Mouse (Mus musculus) kidney, embryonic 16.5 days (tissue): ENCODE data around the gene Rxfp3. TPM values are rescaled to one million over a fixed set of nuclear protein-coding genes. Genes with fewer than 3 reads are reported as not detected.
A peak's percentile ranks its signal among the peaks of the same experiment; 100 is the strongest.

Experiments used
- ATAC-seq: fragments of 200-750 bp; cut with Nextera tagmentation; 2 replicates; pipeline ENCODE4 v1.8.0; 2017; ENCODE audit warnings: moderate TSS enrichment; ENCODE audit not compliant: low FRiP score, low TSS enrichment
- H3K27ac ChIP-seq: fragments of 300-500 bp; sonication (generic); 2 replicates; pipeline ENCODE4 v1.5.1; 2014; ENCODE audit warnings: low read length
- H3K27me3 ChIP-seq: fragments of 300-500 bp; sonication (generic); 2 replicates; pipeline ENCODE4 v1.6.1; 2014; ENCODE audit warnings: low read length, control low read depth, mixed read lengths; ENCODE audit not compliant: insufficient read depth
- H3K36me3 ChIP-seq: fragments of 300-500 bp; sonication (generic); 2 replicates; pipeline ENCODE4 v1.6.1; 2014; ENCODE audit warnings: low read length, control low read depth, mixed read lengths; ENCODE audit not compliant: insufficient read depth
- H3K4me1 ChIP-seq: fragments of 300-500 bp; sonication (generic); 2 replicates; pipeline ENCODE4 v1.6.1; 2014; ENCODE audit warnings: low read length, control low read depth, mixed read lengths; ENCODE audit not compliant: insufficient read depth
- H3K4me2 ChIP-seq: fragments of 300-500 bp; sonication (generic); replicated peaks from 2 replicates; pipeline ENCODE4 v1.6.1; 2014; ENCODE audit warnings: low read depth, low read length
- H3K4me3 ChIP-seq: fragments of 300-500 bp; sonication (generic); 2 replicates; pipeline ENCODE4 v1.5.1; 2014; ENCODE audit warnings: mild to moderate bottlenecking, low read length
- H3K9ac ChIP-seq: fragments of 300-500 bp; sonication (generic); replicated peaks from 2 replicates; pipeline ENCODE4 v1.6.1; 2014; ENCODE audit warnings: low read length
- H3K9me3 ChIP-seq: fragments of 300-500 bp; sonication (generic); 2 replicates; pipeline ENCODE4 v1.6.1; 2016; ENCODE audit warnings: low read length, control low read depth
- WGBS: fragments of 180-500 bp; shearing (Covaris S2); extraction: QIAGEN DNeasy Blood & Tissue Kit; methylation state at CpG from one replicate; pipeline ENCODE4 v1.1.7; 2014; 5-methylcytosine and 5-hydroxymethylcytosine counted together
- polyA plus RNA-seq: library from polyadenylated mRNA; unstranded; fragments of >200 nt; fragmentation: Nextera tagmentation; extraction: Ambion mirVana; gene quantifications from 2 replicates; pipeline ENCODE4 v1.2.1, GENCODE M21; 2015

Gene Rxfp3
- polyA plus RNA-seq = 0.33 and 0.37 TPM in 2 replicates

- no peak for ATAC-seq
- WGBS = 2% methylated on average over 16 of the region's 16 CpGs
- no peak within 1 kb of the TSS for H3K9ac ChIP-seq
Observed at GRCm38 (mm10) chr15:11037711-11038110, at the start of gene Rxfp3. Gene Rxfp3 (minus strand): TSS chr15:11037991.

GRCm38 (mm10) chr15:11084993-11085365, 47.2 kb upstream of the Rxfp3 start:
- no peaks in the 10 kb centered on the region for H3K36me3 ChIP-seq
- H3K9me3 ChIP-seq = no peaks in the 10 kb centered on the region

More at GRCm38 (mm10) chr15:11037711-11038110, at the start of gene Rxfp3:
- H3K4me3 ChIP-seq = peak within 1 kb of the TSS; percentile 39
- no peaks in the 10 kb centered on the region for H3K9me3 ChIP-seq
- peaks cover 24% of the 10 kb centered on the region; the same call in 1 of the 2 replicates for H3K4me1 ChIP-seq
- H3K4me2 ChIP-seq = peak within 1 kb of the TSS; percentile 58
- H3K27me3 ChIP-seq = peaks cover 52% of the 10 kb centered on the region
- no peak within 1 kb of the TSS for H3K27ac ChIP-seq
- no peaks in the 10 kb centered on the region for H3K36me3 ChIP-seq

GRCm38 (mm10) chr15:11084241-11084992, 46.6 kb upstream of the Rxfp3 start:
- H3K36me3 ChIP-seq = no peaks in the 10 kb centered on the region
- no peaks in the 10 kb centered on the region for H3K27me3 ChIP-seq
- no peak overlapping the region for H3K4me3 ChIP-seq
- WGBS = 27% methylated on average over 9 of the region's 9 CpGs
- no peaks in the 10 kb centered on the region for H3K9me3 ChIP-seq
- no peak overlapping the region for H3K4me2 ChIP-seq
- H3K4me1 ChIP-seq = 0 out of 2 replicates have a peak, but pooled peaks cover 15% of the 10 kb centered on the region
- ATAC-seq = no peak
- no peak overlapping the region for H3K9ac ChIP-seq
- H3K27ac ChIP-seq = 0 out of 2 replicates have a peak overlapping the region, but pooled peaks have one; percentile 53

More at GRCm38 (mm10) chr15:11084993-11085365, 47.2 kb upstream of the Rxfp3 start:
- Histone ChIP-seq H3K4me3 (no peak overlapping the region), H3K4me2 (no peak overlapping the region), H3K27me3 (no peaks in the 10 kb centered on the region), H3K4me1 (0 out of 2 replicates have a peak, but pooled peaks cover 15% of the 10 kb centered on the region), H3K27ac (no peak overlapping the region), H3K9ac (no peak overlapping the region)
- WGBS = 29% methylated on average over 1 of the region's 1 CpGs
- ATAC-seq = no peak

GRCm38 (mm10) chr15:11083678-11084077, 45.9 kb upstream of the Rxfp3 start:
- Histone ChIP-seq H3K4me3 (no peak overlapping the region), H3K4me2 (no peak overlapping the region), H3K9me3 (no peaks in the 10 kb centered on the region), H3K36me3 (no peaks in the 10 kb centered on the region), H3K9ac (no peak overlapping the region), H3K27me3 (no peaks in the 10 kb centered on the region), H3K4me1 (0 out of 2 replicates have a peak, but pooled peaks cover 15% of the 10 kb centered on the region), H3K27ac (no peak overlapping the region)
- no peak for ATAC-seq
- WGBS = 81% methylated on average over 3 of the region's 3 CpGs

- H3K36me3 ChIP-seq = no peaks in the 10 kb centered on the region
- H3K27me3 ChIP-seq = no peaks in the 10 kb centered on the region
- 27% methylated on average over 8 of the region's 8 CpGs for WGBS
- H3K9me3 ChIP-seq = no peaks in the 10 kb centered on the region
- 0 out of 2 replicates have a peak, but pooled peaks cover 15% of the 10 kb centered on the region for H3K4me1 ChIP-seq
- no peak overlapping the region for H3K4me2 ChIP-seq
- H3K9ac ChIP-seq = no peak overlapping the region
- no peak overlapping the region for H3K4me3 ChIP-seq
- ATAC-seq = no peak
- H3K27ac ChIP-seq = no peak overlapping the region
Observed at GRCm38 (mm10) chr15:11082961-11083569, 45.3 kb upstream of the Rxfp3 start.

- Histone ChIP-seq H3K4me2 (no peak overlapping the region), H3K9me3 (no peaks in the 10 kb centered on the region), H3K9ac (no peak overlapping the region), H3K27me3 (no peaks in the 10 kb centered on the region), H3K4me3 (no peak overlapping the region), H3K4me1 (no peaks in the 10 kb centered on the region), H3K27ac (no peak overlapping the region), H3K36me3 (no peaks in the 10 kb centered on the region)
- ATAC-seq = no peak
- 87% methylated on average over 3 of the region's 3 CpGs for WGBS
Observed at GRCm38 (mm10) chr15:11075726-11076361, 38.1 kb upstream of the Rxfp3 start.

- no peaks in the 10 kb centered on the region for H3K9me3 ChIP-seq
- no peak for ATAC-seq
- peaks cover 30% of the 10 kb centered on the region for H3K4me1 ChIP-seq
- no peak overlapping the region for H3K4me2 ChIP-seq
- no peaks in the 10 kb centered on the region for H3K27me3 ChIP-seq
- no peak overlapping the region for H3K27ac ChIP-seq
- H3K9ac ChIP-seq = no peak overlapping the region
- whole genome bisulfite sequencing = 47% methylated on average over 7 of the region's 7 CpGs
- no peaks in the 10 kb centered on the region for H3K36me3 ChIP-seq
- no peak overlapping the region for H3K4me3 ChIP-seq
Observed at GRCm38 (mm10) chr15:11067891-11068290, 30.1 kb upstream of the Rxfp3 start.

GRCm38 (mm10) chr15:11066299-11066698, 28.5 kb upstream of the Rxfp3 start:
- 15% methylated on average over 5 of the region's 5 CpGs for WGBS
- no peaks in the 10 kb centered on the region for H3K9me3 ChIP-seq
- H3K27me3 ChIP-seq = no peaks in the 10 kb centered on the region
- H3K36me3 ChIP-seq = no peaks in the 10 kb centered on the region
- H3K9ac ChIP-seq = peak overlapping the region; percentile 72; the same call in 1 of the 2 replicates
- peak overlapping the region; percentile 77 for H3K4me2 ChIP-seq
- peaks cover 30% of the 10 kb centered on the region for H3K4me1 ChIP-seq
- H3K27ac ChIP-seq = peak overlapping the region; percentile 97
- no peak for ATAC-seq
- H3K4me3 ChIP-seq = peak overlapping the region; percentile 52

- peak overlapping the region; percentile 72 for H3K9ac ChIP-seq
- WGBS = 5% methylated on average over 9 of the region's 9 CpGs
- no peak for ATAC-seq
- peak overlapping the region; percentile 52 for H3K4me3 ChIP-seq
- H3K27me3 ChIP-seq = no peaks in the 10 kb centered on the region
- peak overlapping the region; percentile 77 for H3K4me2 ChIP-seq
- no peaks in the 10 kb centered on the region for H3K9me3 ChIP-seq
- peak overlapping the region; percentile 97 for H3K27ac ChIP-seq
- H3K4me1 ChIP-seq = peaks cover 30% of the 10 kb centered on the region
- H3K36me3 ChIP-seq = no peaks in the 10 kb centered on the region
Observed at GRCm38 (mm10) chr15:11065528-11066171, 27.9 kb upstream of the Rxfp3 start.
